Mouse (Mus musculus): ENCODE data around the gene Ecpas. TPM values are rescaled to one million over a fixed set of nuclear protein-coding genes. Genes with fewer than 3 reads are reported as not detected.

Gene Ecpas
- polyA plus RNA-seq, 1 experiment: 10.4 TPM

- no peaks in the 10 kb centered on the region for H3K36me3 ChIP-seq (ENCODE audit: control insufficient read depth, insufficient read depth, low read length)
- H3K27ac ChIP-seq (ENCODE audit: insufficient read depth, low read depth, low read length): no peak overlapping the region
- 83% methylated on average over 4 of the region's 4 CpGs for WGBS
- H3K27me3 ChIP-seq (replicated peaks; ENCODE audit: control insufficient read depth, insufficient read depth, low read length): no peaks in the 10 kb centered on the region
- no peak for TF ChIP-seq CTCF (conservative IDR thresholded peaks at IDR 0.05; ENCODE audit: insufficient read depth, insufficient read length, low read depth, low read length)
- no peak for TF ChIP-seq POLR2A (IDR thresholded peaks at IDR 0.05; ENCODE audit: low read depth, low read length)
- H3K4me3 ChIP-seq (ENCODE audit: insufficient read depth, low read depth, low read length): peak overlapping the region; percentile 92; the same call in 1 of the 2 replicates
- H3K4me1 ChIP-seq (ENCODE audit: control insufficient read depth, insufficient read depth, low read length): no peaks in the 10 kb centered on the region; the same call in 1 of the 2 replicates
- no peak for DNase-seq
These were observed 30.4 kb upstream of the Ecpas start for GRCm38 (mm10) chr4:58942942-58943341.

- TF ChIP-seq CTCF (conservative IDR thresholded peaks at IDR 0.05; ENCODE audit: insufficient read depth, insufficient read length, low read depth, low read length) (no peak), POLR2A (IDR thresholded peaks at IDR 0.05; ENCODE audit: low read depth, low read length) (no peak)
- no peak overlapping the region for H3K4me3 ChIP-seq (ENCODE audit: insufficient read depth, low read depth, low read length)
- H3K36me3 ChIP-seq (ENCODE audit: control insufficient read depth, insufficient read depth, low read length): no peaks in the 10 kb centered on the region
- no peak for DNase-seq
- no peak overlapping the region for H3K27ac ChIP-seq (ENCODE audit: insufficient read depth, low read depth, low read length)
- H3K27me3 ChIP-seq (replicated peaks; ENCODE audit: control insufficient read depth, insufficient read depth, low read length): no peaks in the 10 kb centered on the region
- no peaks in the 10 kb centered on the region; the same call in 1 of the 2 replicates for H3K4me1 ChIP-seq (ENCODE audit: control insufficient read depth, insufficient read depth, low read length)
These were observed 29.1 kb upstream of the Ecpas start for GRCm38 (mm10) chr4:58941638-58942037.

- TF ChIP-seq CTCF (conservative IDR thresholded peaks at IDR 0.05; ENCODE audit: insufficient read depth, insufficient read length, low read depth, low read length): no peak
- no peak for TF ChIP-seq POLR2A (IDR thresholded peaks at IDR 0.05; ENCODE audit: low read depth, low read length)
- WGBS: 57% methylated on average over 3 of the region's 3 CpGs
- Histone ChIP-seq H3K27ac (ENCODE audit: insufficient read depth, low read depth, low read length) (no peak overlapping the region), H3K4me3 (ENCODE audit: insufficient read depth, low read depth, low read length) (no peak overlapping the region), H3K4me1 (ENCODE audit: control insufficient read depth, insufficient read depth, low read length) (no peaks in the 10 kb centered on the region), H3K36me3 (ENCODE audit: control insufficient read depth, insufficient read depth, low read length) (no peaks in the 10 kb centered on the region), H3K27me3 (replicated peaks; ENCODE audit: control insufficient read depth, insufficient read depth, low read length) (no peaks in the 10 kb centered on the region)
- no peak for DNase-seq
These were observed 23.3 kb upstream of the Ecpas start for GRCm38 (mm10) chr4:58935846-58936245.

- no peak overlapping the region for H3K27ac ChIP-seq (ENCODE audit: insufficient read depth, low read depth, low read length)
- no peaks in the 10 kb centered on the region for H3K27me3 ChIP-seq (replicated peaks; ENCODE audit: control insufficient read depth, insufficient read depth, low read length)
- H3K4me3 ChIP-seq (ENCODE audit: insufficient read depth, low read depth, low read length): no peak overlapping the region
- TF ChIP-seq POLR2A (IDR thresholded peaks at IDR 0.05; ENCODE audit: low read depth, low read length) (no peak), CTCF (conservative IDR thresholded peaks at IDR 0.05; ENCODE audit: insufficient read depth, insufficient read length, low read depth, low read length) (peak; percentile 48)
- DNase-seq: peak; percentile 43
- 28% methylated on average over 15 of the region's 15 CpGs for WGBS
- H3K4me1 ChIP-seq (ENCODE audit: control insufficient read depth, insufficient read depth, low read length): no peaks in the 10 kb centered on the region
- H3K36me3 ChIP-seq (ENCODE audit: control insufficient read depth, insufficient read depth, low read length): no peaks in the 10 kb centered on the region
These were observed 22.4 kb upstream of the Ecpas start for GRCm38 (mm10) chr4:58934746-58935476.

GRCm38 (mm10) chr4:58934308-58934707 is 21.8 kb upstream of the Ecpas start:
- H3K4me3 ChIP-seq (ENCODE audit: insufficient read depth, low read depth, low read length): no peak overlapping the region
- H3K4me1 ChIP-seq (ENCODE audit: control insufficient read depth, insufficient read depth, low read length): no peaks in the 10 kb centered on the region
- WGBS: 85% methylated on average over 4 of the region's 4 CpGs
- no peak overlapping the region for H3K27ac ChIP-seq (ENCODE audit: insufficient read depth, low read depth, low read length)
- TF ChIP-seq POLR2A (IDR thresholded peaks at IDR 0.05; ENCODE audit: low read depth, low read length): no peak
- no peak for TF ChIP-seq CTCF (conservative IDR thresholded peaks at IDR 0.05; ENCODE audit: insufficient read depth, insufficient read length, low read depth, low read length)
- no peaks in the 10 kb centered on the region for H3K27me3 ChIP-seq (replicated peaks; ENCODE audit: control insufficient read depth, insufficient read depth, low read length)
- H3K36me3 ChIP-seq (ENCODE audit: control insufficient read depth, insufficient read depth, low read length): no peaks in the 10 kb centered on the region
- no peak for DNase-seq

GRCm38 (mm10) chr4:58932541-58932940 is 20.0 kb upstream of the Ecpas start:
- Histone ChIP-seq H3K27me3 (replicated peaks; ENCODE audit: control insufficient read depth, insufficient read depth, low read length) (no peaks in the 10 kb centered on the region), H3K4me1 (ENCODE audit: control insufficient read depth, insufficient read depth, low read length) (no peaks in the 10 kb centered on the region), H3K27ac (ENCODE audit: insufficient read depth, low read depth, low read length) (no peak overlapping the region), H3K36me3 (ENCODE audit: control insufficient read depth, insufficient read depth, low read length) (no peaks in the 10 kb centered on the region), H3K4me3 (ENCODE audit: insufficient read depth, low read depth, low read length) (no peak overlapping the region)
- WGBS: 75% methylated on average over 6 of the region's 6 CpGs
- no peak for TF ChIP-seq POLR2A (IDR thresholded peaks at IDR 0.05; ENCODE audit: low read depth, low read length)
- DNase-seq: no peak

GRCm38 (mm10) chr4:58927661-58928060 is 15.1 kb upstream of the Ecpas start:
- DNase-seq: no peak
- WGBS: 75% methylated on average over 3 of the region's 3 CpGs
- peak; percentile 41 for TF ChIP-seq CTCF (conservative IDR thresholded peaks at IDR 0.05; ENCODE audit: insufficient read depth, insufficient read length, low read depth, low read length)
- TF ChIP-seq POLR2A (IDR thresholded peaks at IDR 0.05; ENCODE audit: low read depth, low read length): no peak
- H3K36me3 ChIP-seq (ENCODE audit: control insufficient read depth, insufficient read depth, low read length): no peaks in the 10 kb centered on the region
- H3K4me1 ChIP-seq (ENCODE audit: control insufficient read depth, insufficient read depth, low read length): no peaks in the 10 kb centered on the region
- H3K27ac ChIP-seq (ENCODE audit: insufficient read depth, low read depth, low read length): no peak overlapping the region
- H3K4me3 ChIP-seq (ENCODE audit: insufficient read depth, low read depth, low read length): no peak overlapping the region
- H3K27me3 ChIP-seq (replicated peaks; ENCODE audit: control insufficient read depth, insufficient read depth, low read length): no peaks in the 10 kb centered on the region

Data from kidney, adult 2 months (tissue).